Mouse (Mus musculus): ENCODE measurements at regions not wholly inside any gene's neighbourhood (a gene's known extent, or its start where the extent isn't known, plus 50 kb on each side); places are given as distances from the start of the nearest gene placed in this dataset.

DNA sequence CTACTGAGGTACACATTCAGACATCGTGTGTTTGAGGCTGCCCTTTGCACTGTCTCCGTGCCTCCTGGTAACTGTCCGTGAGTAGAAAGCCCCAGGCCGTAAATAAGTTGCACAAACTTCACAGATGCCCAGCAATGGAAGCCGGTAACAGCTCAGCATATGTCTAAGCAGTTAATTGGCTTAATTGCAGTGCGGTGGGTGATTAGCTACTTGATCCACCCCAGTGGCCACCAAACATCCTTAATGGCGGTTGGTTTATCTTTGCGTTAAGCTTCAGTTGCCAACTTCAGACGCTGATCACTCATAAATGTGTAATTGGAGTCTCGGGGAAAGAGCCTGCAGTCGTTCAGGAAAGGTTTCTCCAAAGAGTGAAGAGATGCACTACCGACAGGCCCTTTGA, 135.3 kb downstream of the Gm26897 start:
- Histone ChIP-seq H3K9ac (ENCODE audit: low read depth, poor library complexity, severe bottlenecking) (no peak overlapping the region), H3K27me3 (ENCODE audit: control insufficient read depth, insufficient read depth, low read length, poor library complexity, severe bottlenecking) (no peaks in the 10 kb centered on the region), H3K4me1 (ENCODE audit: control insufficient read depth, insufficient read depth, low read length) (no peaks in the 10 kb centered on the region), H3K4me3 (ENCODE audit: low read depth, low read length) (no peak overlapping the region), H3K36me3 (ENCODE audit: control insufficient read depth, insufficient read depth, low read length, poor library complexity, severe bottlenecking) (no peaks in the 10 kb centered on the region), H3K27ac (ENCODE audit: insufficient read depth, low read length) (no peak overlapping the region), H3K9me3 (replicated peaks; ENCODE audit: control insufficient read depth, insufficient read depth, low read length, poor library complexity, severe bottlenecking) (no peaks in the 10 kb centered on the region)
- TF ChIP-seq EP300 (IDR thresholded peaks at IDR 0.05; ENCODE audit: insufficient read depth, low read depth, low read length) (no peak), CTCF (IDR thresholded peaks at IDR 0.05; ENCODE audit: low read depth, low read length) (no peak), POLR2A (IDR thresholded peaks at IDR 0.05; ENCODE audit: insufficient read depth, low read length) (no peak)

DNA sequence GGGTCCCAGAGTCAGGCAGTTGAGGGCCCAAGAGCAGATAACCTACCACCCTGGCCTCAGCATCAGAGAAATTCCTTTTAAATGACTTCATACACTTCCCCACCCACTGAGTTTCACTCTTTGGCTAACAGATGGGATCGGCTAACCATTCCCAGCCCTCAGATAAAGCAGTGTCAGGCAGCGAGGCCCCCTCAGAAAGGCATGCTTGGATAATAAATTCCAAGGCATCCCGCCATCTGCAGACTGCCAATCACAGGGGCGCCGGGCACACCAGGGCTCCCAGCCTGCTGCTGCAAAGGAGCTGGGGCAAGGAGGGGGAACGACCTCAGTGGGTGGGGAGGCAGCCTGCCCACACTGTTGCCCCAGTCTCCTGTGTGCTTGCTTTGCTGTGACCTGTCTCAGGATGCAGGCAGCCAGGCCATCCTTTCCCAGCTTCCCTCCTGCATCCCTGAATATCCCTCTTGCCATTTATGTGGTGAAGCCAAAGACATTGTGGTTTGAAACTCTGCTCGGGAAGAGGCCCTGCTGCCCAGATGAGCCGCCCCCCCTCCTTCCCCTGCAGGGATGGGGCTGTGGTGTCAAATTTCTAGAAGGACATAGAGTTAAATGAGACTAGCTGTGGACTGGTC, 143.6 kb downstream of the Gm26897 start:
- Histone ChIP-seq H3K36me3 (ENCODE audit: control insufficient read depth, insufficient read depth, low read length, poor library complexity, severe bottlenecking) (no peaks in the 10 kb centered on the region), H3K4me3 (ENCODE audit: low read depth, low read length) (no peak overlapping the region), H3K9me3 (replicated peaks; ENCODE audit: control insufficient read depth, insufficient read depth, low read length, poor library complexity, severe bottlenecking) (no peaks in the 10 kb centered on the region), H3K9ac (ENCODE audit: low read depth, poor library complexity, severe bottlenecking) (no peak overlapping the region), H3K27me3 (ENCODE audit: control insufficient read depth, insufficient read depth, low read length, poor library complexity, severe bottlenecking) (no peaks in the 10 kb centered on the region), H3K27ac (ENCODE audit: insufficient read depth, low read length) (no peak overlapping the region), H3K4me1 (ENCODE audit: control insufficient read depth, insufficient read depth, low read length) (no peaks in the 10 kb centered on the region)
- no peak for TF ChIP-seq CTCF (IDR thresholded peaks at IDR 0.05; ENCODE audit: low read depth, low read length)
- TF ChIP-seq EP300 (IDR thresholded peaks at IDR 0.05; ENCODE audit: insufficient read depth, low read depth, low read length) = no peak
- TF ChIP-seq POLR2A (IDR thresholded peaks at IDR 0.05; ENCODE audit: insufficient read depth, low read length) = no peak

DNA sequence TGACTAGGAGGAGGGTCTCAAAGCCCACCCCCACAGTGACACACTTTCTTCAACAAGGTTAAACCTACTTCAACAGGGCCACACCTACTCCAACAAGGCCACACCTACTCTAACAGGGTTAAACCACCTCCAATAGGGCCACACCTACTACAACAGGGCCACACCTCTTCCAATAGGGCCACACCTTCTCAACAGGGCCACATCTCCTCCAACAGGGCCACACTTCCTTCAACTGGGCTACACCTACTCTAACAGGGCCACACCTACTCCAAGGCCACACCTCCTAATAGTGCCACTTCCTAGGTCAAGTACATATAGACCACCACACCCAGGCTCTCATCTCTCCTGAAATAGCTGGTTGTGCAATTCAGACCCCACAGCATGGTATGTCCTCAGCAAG, 145.3 kb downstream of the Gm26897 start:
- no peaks in the 10 kb centered on the region for H3K4me1 ChIP-seq (ENCODE audit: control insufficient read depth, insufficient read depth, low read length)
- no peaks in the 10 kb centered on the region for H3K27me3 ChIP-seq (ENCODE audit: control insufficient read depth, insufficient read depth, low read length, poor library complexity, severe bottlenecking)
- H3K4me3 ChIP-seq (ENCODE audit: low read depth, low read length) = no peak overlapping the region
- TF ChIP-seq EP300 (IDR thresholded peaks at IDR 0.05; ENCODE audit: insufficient read depth, low read depth, low read length) (no peak), CTCF (IDR thresholded peaks at IDR 0.05; ENCODE audit: low read depth, low read length) (no peak), POLR2A (IDR thresholded peaks at IDR 0.05; ENCODE audit: insufficient read depth, low read length) (no peak)
- no peak overlapping the region for H3K9ac ChIP-seq (ENCODE audit: low read depth, poor library complexity, severe bottlenecking)
- H3K9me3 ChIP-seq (replicated peaks; ENCODE audit: control insufficient read depth, insufficient read depth, low read length, poor library complexity, severe bottlenecking) = no peaks in the 10 kb centered on the region
- no peaks in the 10 kb centered on the region for H3K36me3 ChIP-seq (ENCODE audit: control insufficient read depth, insufficient read depth, low read length, poor library complexity, severe bottlenecking)
- no peak overlapping the region for H3K27ac ChIP-seq (ENCODE audit: insufficient read depth, low read length)

DNA sequence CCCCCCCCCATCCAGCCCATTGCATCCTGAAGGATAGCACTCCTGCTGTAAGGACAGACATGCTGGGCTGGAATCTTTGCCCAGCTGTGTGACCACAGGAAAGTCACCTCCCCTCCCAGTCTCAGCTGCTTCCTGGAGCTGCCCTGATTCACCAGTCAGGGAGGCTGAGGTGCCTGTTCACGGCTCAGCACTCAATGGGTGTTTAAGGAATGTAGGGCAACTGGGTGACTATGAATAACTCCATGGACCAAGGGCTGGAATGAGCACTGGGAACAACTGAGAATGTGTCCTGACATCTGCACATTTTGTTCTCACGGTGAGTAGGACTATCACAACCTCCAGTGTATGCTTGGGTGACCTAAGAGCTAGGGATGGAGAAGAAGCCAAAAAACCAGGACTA, 146.5 kb downstream of the Gm26897 start:
- TF ChIP-seq EP300 (IDR thresholded peaks at IDR 0.05; ENCODE audit: insufficient read depth, low read depth, low read length) = no peak
- TF ChIP-seq CTCF (IDR thresholded peaks at IDR 0.05; ENCODE audit: low read depth, low read length) = no peak
- TF ChIP-seq POLR2A (IDR thresholded peaks at IDR 0.05; ENCODE audit: insufficient read depth, low read length) = no peak
- Histone ChIP-seq H3K9me3 (replicated peaks; ENCODE audit: control insufficient read depth, insufficient read depth, low read length, poor library complexity, severe bottlenecking) (no peaks in the 10 kb centered on the region), H3K27me3 (ENCODE audit: control insufficient read depth, insufficient read depth, low read length, poor library complexity, severe bottlenecking) (no peaks in the 10 kb centered on the region), H3K27ac (ENCODE audit: insufficient read depth, low read length) (no peak overlapping the region), H3K9ac (ENCODE audit: low read depth, poor library complexity, severe bottlenecking) (no peak overlapping the region), H3K36me3 (ENCODE audit: control insufficient read depth, insufficient read depth, low read length, poor library complexity, severe bottlenecking) (no peaks in the 10 kb centered on the region), H3K4me3 (ENCODE audit: low read depth, low read length) (no peak overlapping the region), H3K4me1 (ENCODE audit: control insufficient read depth, insufficient read depth, low read length) (no peaks in the 10 kb centered on the region)

DNA sequence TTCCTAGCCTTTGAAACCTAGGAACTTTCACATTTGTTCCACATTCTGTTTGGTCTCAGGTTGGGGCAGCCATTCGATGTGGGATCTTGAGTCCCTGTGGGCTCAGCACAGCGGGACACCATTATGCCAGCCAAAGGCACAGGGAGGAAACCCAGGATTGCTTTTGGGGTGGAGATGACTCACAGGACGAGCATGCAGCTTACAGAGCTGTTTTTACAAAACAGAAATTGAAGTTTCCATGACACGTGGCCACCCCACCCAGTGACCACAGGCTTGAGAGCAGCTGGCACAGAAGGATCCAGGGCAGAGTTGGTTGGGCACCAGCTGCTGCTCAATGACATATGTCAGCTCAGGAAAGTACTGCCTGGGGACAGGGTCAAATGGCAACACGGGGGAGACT, 147.8 kb downstream of the Gm26897 start:
- Histone ChIP-seq H3K36me3 (ENCODE audit: control insufficient read depth, insufficient read depth, low read length, poor library complexity, severe bottlenecking) (no peaks in the 10 kb centered on the region), H3K4me3 (ENCODE audit: low read depth, low read length) (no peak overlapping the region), H3K9ac (ENCODE audit: low read depth, poor library complexity, severe bottlenecking) (no peak overlapping the region), H3K4me1 (ENCODE audit: control insufficient read depth, insufficient read depth, low read length) (no peaks in the 10 kb centered on the region), H3K9me3 (replicated peaks; ENCODE audit: control insufficient read depth, insufficient read depth, low read length, poor library complexity, severe bottlenecking) (no peaks in the 10 kb centered on the region), H3K27ac (ENCODE audit: insufficient read depth, low read length) (no peak overlapping the region), H3K27me3 (ENCODE audit: control insufficient read depth, insufficient read depth, low read length, poor library complexity, severe bottlenecking) (no peaks in the 10 kb centered on the region)
- no peak for TF ChIP-seq POLR2A (IDR thresholded peaks at IDR 0.05; ENCODE audit: insufficient read depth, low read length)
- no peak for TF ChIP-seq EP300 (IDR thresholded peaks at IDR 0.05; ENCODE audit: insufficient read depth, low read depth, low read length)
- TF ChIP-seq CTCF (IDR thresholded peaks at IDR 0.05; ENCODE audit: low read depth, low read length) = no peak

DNA sequence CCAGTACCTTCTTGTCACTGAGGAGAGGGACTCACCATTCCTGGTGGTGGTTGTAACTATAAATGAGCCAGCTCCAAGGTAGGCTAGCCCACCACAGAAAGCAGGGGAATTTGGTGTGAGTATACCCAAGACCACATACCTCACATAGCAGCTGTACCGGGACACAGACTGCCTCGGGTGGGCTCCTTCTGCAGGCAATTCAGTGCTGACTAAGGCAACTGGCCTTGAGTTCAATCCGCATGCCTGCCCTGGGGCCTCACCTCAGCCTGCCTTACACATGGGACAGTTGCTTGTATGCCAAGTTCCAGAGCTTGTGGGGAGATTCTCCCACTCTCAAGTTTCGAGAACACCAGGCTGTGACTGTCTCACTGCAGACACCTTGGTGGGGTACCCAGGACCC, 153.6 kb downstream of the Gm26897 start:
- Histone ChIP-seq H3K9me3 (replicated peaks; ENCODE audit: control insufficient read depth, insufficient read depth, low read length, poor library complexity, severe bottlenecking) (no peaks in the 10 kb centered on the region), H3K4me3 (ENCODE audit: low read depth, low read length) (no peak overlapping the region), H3K4me1 (ENCODE audit: control insufficient read depth, insufficient read depth, low read length) (no peaks in the 10 kb centered on the region), H3K9ac (ENCODE audit: low read depth, poor library complexity, severe bottlenecking) (no peak overlapping the region), H3K27ac (ENCODE audit: insufficient read depth, low read length) (no peak overlapping the region), H3K36me3 (ENCODE audit: control insufficient read depth, insufficient read depth, low read length, poor library complexity, severe bottlenecking) (no peaks in the 10 kb centered on the region), H3K27me3 (ENCODE audit: control insufficient read depth, insufficient read depth, low read length, poor library complexity, severe bottlenecking) (no peaks in the 10 kb centered on the region)
- TF ChIP-seq CTCF (IDR thresholded peaks at IDR 0.05; ENCODE audit: low read depth, low read length) (no peak), POLR2A (IDR thresholded peaks at IDR 0.05; ENCODE audit: insufficient read depth, low read length) (no peak), EP300 (IDR thresholded peaks at IDR 0.05; ENCODE audit: insufficient read depth, low read depth, low read length) (no peak)
